Mouse (Mus musculus): ENCODE results near the gene Igfals. TPM values are rescaled to one million over a fixed set of nuclear protein-coding genes. Genes with fewer than 3 reads are reported as not detected.

The Igfals gene
- polyA plus RNA-seq, 1 experiment from 2014 or later: 0.12 TPM

DNA sequence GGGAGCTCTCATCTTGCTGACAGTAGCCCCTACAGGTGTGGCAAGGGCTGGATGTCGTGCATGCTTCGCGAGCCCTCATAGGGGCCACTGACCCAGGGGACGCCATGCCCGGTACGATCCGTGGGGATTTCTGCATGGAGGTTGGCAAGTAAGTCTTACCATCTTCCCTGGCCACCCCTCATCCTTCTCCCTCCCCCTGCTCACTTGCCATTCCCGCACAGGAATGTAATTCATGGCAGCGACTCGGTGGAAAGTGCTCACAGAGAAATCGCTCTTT is 31.1 kb downstream of the Igfals start:
- peak overlapping the region; percentile 97 for H3K4me2 ChIP-seq
- H3K4me3 ChIP-seq: peak overlapping the region; percentile 82
- H3K9ac ChIP-seq: peak overlapping the region; percentile 87
- H3K36me3 ChIP-seq: peaks cover 61% of the 10 kb centered on the region
- H3K9me3 ChIP-seq: no peaks in the 10 kb centered on the region
- ATAC-seq (ENCODE audit: low FRiP score, low read depth): no peak
- H3K27ac ChIP-seq (replicated peaks): peak overlapping the region; percentile 79
- WGBS: 25% methylated on average over 11 of the region's 11 CpGs
- peaks cover 46% of the 10 kb centered on the region for H3K4me1 ChIP-seq (replicated peaks)
- H3K27me3 ChIP-seq: no peaks in the 10 kb centered on the region

DNA sequence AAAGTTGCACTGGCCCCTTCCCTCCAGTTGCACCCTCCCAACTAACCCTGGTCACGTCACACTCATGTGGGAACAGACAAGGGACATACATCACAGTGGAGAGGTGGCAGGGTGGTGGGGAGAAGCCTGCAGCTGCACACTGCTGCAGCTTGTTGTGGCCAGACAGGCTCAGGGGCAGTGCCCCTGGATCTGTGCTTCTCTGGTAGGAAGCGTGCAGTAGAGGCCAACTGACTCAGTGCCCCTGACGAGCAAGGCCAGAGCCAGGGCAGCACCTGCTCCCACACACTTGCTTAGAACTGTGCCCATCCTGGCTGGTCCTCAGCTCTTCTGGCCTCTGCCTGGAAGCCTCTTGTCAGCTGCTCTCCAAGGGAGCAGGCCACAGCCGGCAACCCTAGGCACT is 31.8 kb downstream of the Igfals start:
- no peak overlapping the region for H3K27ac ChIP-seq (replicated peaks)
- no peak for ATAC-seq (ENCODE audit: low FRiP score, low read depth)
- peak overlapping the region; percentile 97 for H3K4me2 ChIP-seq
- H3K4me1 ChIP-seq (replicated peaks): peaks cover 46% of the 10 kb centered on the region
- H3K9me3 ChIP-seq: no peaks in the 10 kb centered on the region
- peak overlapping the region; percentile 82 for H3K4me3 ChIP-seq
- peaks cover 60% of the 10 kb centered on the region for H3K36me3 ChIP-seq
- WGBS: 72% methylated on average over 4 of the region's 4 CpGs
- peak overlapping the region; percentile 87 for H3K9ac ChIP-seq
- no peaks in the 10 kb centered on the region for H3K27me3 ChIP-seq

DNA sequence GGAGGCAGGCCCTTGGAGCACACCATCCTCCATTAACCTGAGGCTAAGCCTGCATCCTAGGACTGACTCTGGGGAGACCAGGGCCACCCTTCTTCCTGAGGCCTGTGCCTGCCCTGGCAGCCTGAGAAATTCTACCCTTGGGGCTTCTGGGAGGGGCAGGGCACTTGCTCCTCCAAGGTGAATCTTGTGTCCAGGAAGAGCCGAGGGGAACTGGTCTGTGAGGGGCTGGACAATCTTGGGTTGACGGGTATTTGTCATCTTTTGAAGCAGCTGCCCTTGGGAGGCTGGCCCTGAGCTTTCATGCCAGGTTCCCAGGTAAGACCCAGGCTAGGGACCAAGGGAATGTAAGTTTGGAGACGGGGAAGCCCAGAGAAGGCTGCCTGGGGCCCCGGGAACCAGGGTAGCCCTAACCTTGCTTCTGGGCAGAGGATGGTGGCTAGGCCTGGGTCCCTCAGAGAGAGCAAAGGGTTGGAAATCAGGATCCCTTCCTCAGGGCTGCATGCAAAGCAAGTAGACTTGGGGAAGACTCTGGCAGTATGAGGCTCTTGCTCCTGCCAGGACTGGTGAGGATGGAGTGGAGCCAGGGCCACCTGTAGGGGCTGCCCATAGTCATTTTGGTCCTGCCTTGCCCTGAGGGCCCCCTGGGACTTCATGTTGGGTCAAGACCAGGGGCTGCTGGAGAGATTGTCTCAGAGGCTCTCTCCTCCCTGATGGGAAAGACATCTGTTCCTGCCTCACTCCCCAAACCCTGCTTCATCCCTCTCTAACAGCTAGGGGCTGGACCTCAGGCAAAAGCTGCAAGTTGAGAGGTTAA is 32.5 kb downstream of the Igfals start:
- no peaks in the 10 kb centered on the region for H3K9me3 ChIP-seq
- H3K4me3 ChIP-seq: peak overlapping the region; percentile 82
- no peak for ATAC-seq (ENCODE audit: low FRiP score, low read depth)
- peaks cover 41% of the 10 kb centered on the region for H3K4me1 ChIP-seq (replicated peaks)
- H3K9ac ChIP-seq: peak overlapping the region; percentile 87; the same call in 1 of the 2 replicates
- no peaks in the 10 kb centered on the region for H3K27me3 ChIP-seq
- 78% methylated on average over 4 of the region's 4 CpGs for WGBS
- H3K4me2 ChIP-seq: 0 out of 2 replicates have a peak overlapping the region, but pooled peaks have one; percentile 97
- no peak overlapping the region for H3K27ac ChIP-seq (replicated peaks)
- H3K36me3 ChIP-seq: peaks cover 60% of the 10 kb centered on the region

DNA sequence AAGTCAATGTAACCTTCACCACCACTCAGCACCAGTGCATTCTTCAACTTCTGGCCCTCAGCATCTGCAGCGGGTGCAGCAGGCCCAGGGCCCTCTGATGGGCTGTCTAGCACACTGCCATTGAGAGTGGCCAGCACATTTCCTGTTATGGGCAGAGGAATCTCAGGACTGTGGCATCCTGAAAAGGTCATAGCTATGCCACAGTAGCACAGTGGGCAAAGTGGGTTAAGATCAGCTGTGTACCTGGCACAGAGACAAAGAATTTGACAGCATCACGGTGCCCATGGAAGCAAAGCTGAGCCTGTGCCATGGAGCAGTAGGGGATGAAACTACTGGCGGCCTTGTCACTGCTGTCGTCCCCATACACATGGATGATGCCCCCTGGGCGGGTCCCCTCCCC is 33.4 kb downstream of the Igfals start:
- no peak overlapping the region for H3K4me3 ChIP-seq
- H3K27me3 ChIP-seq: no peaks in the 10 kb centered on the region
- H3K9me3 ChIP-seq: no peaks in the 10 kb centered on the region
- no peak overlapping the region for H3K27ac ChIP-seq (replicated peaks)
- peaks cover 32% of the 10 kb centered on the region for H3K4me1 ChIP-seq (replicated peaks)
- 76% methylated on average over 5 of the region's 5 CpGs for WGBS
- H3K9ac ChIP-seq: no peak overlapping the region
- ATAC-seq (ENCODE audit: low FRiP score, low read depth): no peak
- H3K36me3 ChIP-seq: peaks cover 64% of the 10 kb centered on the region
- no peak overlapping the region for H3K4me2 ChIP-seq

DNA sequence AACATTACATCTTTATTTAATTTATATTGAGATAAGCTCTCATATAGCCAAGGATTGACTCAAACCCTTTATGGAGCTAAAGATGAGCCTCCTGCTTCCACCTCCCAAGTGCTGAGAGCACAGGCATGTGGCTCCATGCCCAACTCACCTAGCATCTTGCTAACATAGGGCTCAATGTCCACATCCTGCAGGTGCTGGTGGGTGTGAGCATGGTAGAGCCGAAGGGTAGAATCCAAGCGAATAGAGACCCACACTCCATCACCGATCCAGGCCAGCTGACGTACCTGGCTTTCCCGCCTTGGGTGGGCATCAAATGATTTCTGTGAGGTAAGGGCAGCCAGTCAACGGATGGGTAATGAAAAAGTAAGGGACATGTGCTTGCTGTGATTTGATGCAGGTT is 34.2 kb downstream of the Igfals start:
- Histone ChIP-seq H3K9me3 (no peaks in the 10 kb centered on the region), H3K36me3 (peaks cover 73% of the 10 kb centered on the region), H3K4me3 (no peak overlapping the region), H3K9ac (no peak overlapping the region), H3K27ac (replicated peaks) (no peak overlapping the region), H3K4me2 (no peak overlapping the region), H3K4me1 (replicated peaks) (peaks cover 29% of the 10 kb centered on the region), H3K27me3 (no peaks in the 10 kb centered on the region)
- no peak for ATAC-seq (ENCODE audit: low FRiP score, low read depth)
- 94% methylated on average over 6 of the region's 6 CpGs for WGBS

DNA sequence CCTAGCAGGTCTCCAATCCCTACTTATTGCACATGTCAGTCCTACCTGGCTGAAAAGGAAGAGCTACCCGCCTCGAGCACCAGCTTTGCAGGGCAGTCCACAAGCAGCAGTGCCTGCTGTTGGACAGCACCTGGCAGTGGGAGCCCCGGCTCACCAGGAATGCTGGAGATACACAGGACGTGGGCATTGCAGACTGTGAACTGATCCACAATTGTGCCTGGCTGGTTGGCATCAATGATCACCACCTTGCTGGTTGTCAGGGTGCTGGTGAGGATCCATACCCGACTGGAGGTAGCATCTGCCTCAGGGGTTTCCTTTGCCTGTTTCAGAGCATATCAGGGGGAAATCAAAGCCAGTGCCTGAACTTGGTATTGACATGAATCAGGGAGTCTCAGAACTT is 36.3 kb downstream of the Igfals start:
- Histone ChIP-seq H3K36me3 (peaks cover 94% of the 10 kb centered on the region), H3K9me3 (no peaks in the 10 kb centered on the region), H3K9ac (no peak overlapping the region), H3K27ac (replicated peaks) (no peak overlapping the region), H3K4me1 (replicated peaks) (peaks cover 13% of the 10 kb centered on the region), H3K4me3 (no peak overlapping the region), H3K4me2 (no peak overlapping the region), H3K27me3 (no peaks in the 10 kb centered on the region)
- no peak for ATAC-seq (ENCODE audit: low FRiP score, low read depth)
- WGBS: 96% methylated on average over 5 of the region's 5 CpGs

DNA sequence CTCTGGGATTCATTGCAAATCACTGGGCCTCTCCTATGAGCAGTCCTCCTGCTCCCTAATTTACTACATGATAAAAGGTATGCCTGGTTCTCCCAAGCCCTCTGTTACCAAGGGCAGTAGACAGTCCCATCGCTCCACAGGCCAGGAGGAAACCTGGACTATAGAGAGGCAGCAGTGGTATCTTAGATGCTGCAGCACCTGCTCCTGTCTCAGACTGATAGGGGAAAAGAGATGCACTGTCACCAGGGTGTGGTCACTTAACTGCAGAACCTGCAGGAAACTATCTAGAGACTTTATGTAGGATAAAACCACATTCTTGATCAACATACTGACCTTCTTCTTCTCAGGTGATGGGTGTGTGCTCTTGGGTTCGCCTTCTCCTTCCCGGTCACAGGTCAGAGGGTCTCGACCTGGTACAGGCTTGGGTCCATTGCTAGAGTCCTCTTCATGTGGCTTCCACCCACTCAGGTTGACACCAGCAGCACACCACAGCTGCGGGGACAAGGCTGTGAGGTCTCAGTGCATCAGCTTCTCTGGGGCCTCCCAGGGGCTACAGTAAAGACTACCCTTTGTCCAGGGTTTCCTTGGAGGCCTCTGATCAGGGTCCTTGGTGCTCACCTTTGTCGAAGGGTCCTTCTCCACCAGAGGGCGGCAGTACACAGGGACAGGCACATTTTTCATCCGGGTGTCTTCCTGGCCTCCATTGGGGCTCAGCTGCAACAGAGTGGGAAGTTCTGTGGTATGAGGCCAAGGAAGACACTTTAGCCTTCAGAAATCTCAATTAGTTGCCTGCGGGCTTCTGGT is 37.1 kb downstream of the Igfals start:
- H3K4me2 ChIP-seq: no peak overlapping the region
- peaks cover 97% of the 10 kb centered on the region for H3K36me3 ChIP-seq
- H3K27ac ChIP-seq (replicated peaks): no peak overlapping the region
- H3K4me3 ChIP-seq: no peak overlapping the region
- WGBS: 67% methylated on average over 9 of the region's 9 CpGs
- no peaks in the 10 kb centered on the region for H3K9me3 ChIP-seq
- H3K9ac ChIP-seq: no peak overlapping the region
- peaks cover 5% of the 10 kb centered on the region for H3K4me1 ChIP-seq (replicated peaks)
- no peaks in the 10 kb centered on the region for H3K27me3 ChIP-seq
- ATAC-seq (ENCODE audit: low FRiP score, low read depth): no peak

DNA sequence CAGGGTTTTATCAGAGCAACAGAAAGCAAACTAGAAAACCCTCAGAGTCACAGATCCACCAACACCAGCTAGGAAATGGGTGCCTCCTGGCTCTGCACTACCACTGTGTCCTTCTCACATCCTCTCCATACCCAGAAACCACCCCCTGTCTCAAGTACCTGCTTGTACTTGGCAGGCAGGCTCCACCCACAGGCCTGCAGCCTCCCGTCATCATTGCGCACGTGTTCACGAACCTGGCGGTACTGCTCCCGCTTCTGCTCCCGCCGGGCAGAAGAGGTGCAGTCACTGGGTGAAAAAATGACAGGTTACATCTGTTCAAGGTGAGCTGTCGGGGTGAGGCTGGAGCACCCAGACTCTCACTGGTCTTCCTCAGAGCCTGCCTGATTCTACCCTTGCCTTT is 38.0 kb downstream of the Igfals start:
- Histone ChIP-seq H3K4me3 (no peak overlapping the region), H3K9me3 (no peaks in the 10 kb centered on the region), H3K27me3 (no peaks in the 10 kb centered on the region), H3K4me1 (replicated peaks) (no peaks in the 10 kb centered on the region), H3K9ac (no peak overlapping the region), H3K4me2 (no peak overlapping the region), H3K36me3 (peaks cover 99% of the 10 kb centered on the region), H3K27ac (replicated peaks) (no peak overlapping the region)
- WGBS: 93% methylated on average over 9 of the region's 9 CpGs
- ATAC-seq (ENCODE audit: low FRiP score, low read depth): no peak

DNA sequence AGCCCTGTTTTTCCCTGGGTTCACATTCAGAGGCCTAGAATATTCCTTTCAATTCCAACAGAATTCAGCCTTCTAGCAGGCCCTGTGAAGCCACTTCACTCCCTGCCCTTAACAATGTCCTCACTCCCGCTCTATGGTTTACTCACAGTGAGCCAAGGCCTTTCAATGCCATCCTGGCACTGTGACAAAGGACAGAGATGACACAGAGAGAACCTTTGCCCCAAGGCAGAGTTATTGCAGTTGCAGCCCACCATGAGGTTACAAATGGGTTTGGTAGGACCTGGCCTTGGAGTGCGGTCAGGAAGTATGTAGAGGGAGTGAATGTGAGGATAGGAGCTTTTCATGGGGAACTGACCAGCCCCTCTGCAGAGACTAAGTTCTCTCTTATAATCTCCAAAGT is 41.8 kb downstream of the Igfals start:
- WGBS: 94% methylated on average over 2 of the region's 2 CpGs
- H3K4me3 ChIP-seq: no peak overlapping the region

DNA sequence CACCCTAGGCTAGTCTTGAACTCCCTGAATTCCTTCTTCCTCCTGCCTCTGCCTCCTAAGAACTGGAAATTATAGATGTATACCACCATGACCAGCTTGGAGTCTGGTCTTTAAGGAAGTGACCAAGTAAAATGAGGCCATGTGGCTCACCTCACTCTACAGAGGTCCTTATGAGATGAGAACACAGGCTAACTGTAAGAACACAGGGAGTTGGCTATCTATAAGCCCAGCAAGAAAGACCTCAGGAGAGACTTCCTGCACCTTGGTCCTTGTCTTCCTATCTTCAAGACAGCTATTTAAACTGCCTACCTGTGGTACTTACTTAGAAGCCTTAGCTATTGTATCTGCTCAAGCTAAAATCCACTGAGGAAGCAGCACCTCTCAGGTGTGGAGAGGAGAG is 48.2 kb downstream of the Igfals start:
- H3K4me3 ChIP-seq: no peak overlapping the region
- no peak for ATAC-seq (ENCODE audit: low FRiP score, low read depth)
- no peak overlapping the region for H3K27ac ChIP-seq (replicated peaks)
- H3K4me1 ChIP-seq (replicated peaks): no peaks in the 10 kb centered on the region
- H3K4me2 ChIP-seq: no peak overlapping the region
- H3K9ac ChIP-seq: no peak overlapping the region
- peaks cover 96% of the 10 kb centered on the region for H3K36me3 ChIP-seq
- H3K9me3 ChIP-seq: no peaks in the 10 kb centered on the region
- H3K27me3 ChIP-seq: no peaks in the 10 kb centered on the region

More for the DNA sequence above, 41.8 kb downstream of the Igfals start:
- H3K4me1 ChIP-seq (replicated peaks): no peaks in the 10 kb centered on the region
- no peak overlapping the region for H3K27ac ChIP-seq (replicated peaks)
- peaks cover 100% of the 10 kb centered on the region for H3K36me3 ChIP-seq
- no peak for ATAC-seq (ENCODE audit: low FRiP score, low read depth)
- no peak overlapping the region for H3K4me2 ChIP-seq
- no peaks in the 10 kb centered on the region for H3K27me3 ChIP-seq
- H3K9me3 ChIP-seq: no peaks in the 10 kb centered on the region
- no peak overlapping the region for H3K9ac ChIP-seq

DNA sequence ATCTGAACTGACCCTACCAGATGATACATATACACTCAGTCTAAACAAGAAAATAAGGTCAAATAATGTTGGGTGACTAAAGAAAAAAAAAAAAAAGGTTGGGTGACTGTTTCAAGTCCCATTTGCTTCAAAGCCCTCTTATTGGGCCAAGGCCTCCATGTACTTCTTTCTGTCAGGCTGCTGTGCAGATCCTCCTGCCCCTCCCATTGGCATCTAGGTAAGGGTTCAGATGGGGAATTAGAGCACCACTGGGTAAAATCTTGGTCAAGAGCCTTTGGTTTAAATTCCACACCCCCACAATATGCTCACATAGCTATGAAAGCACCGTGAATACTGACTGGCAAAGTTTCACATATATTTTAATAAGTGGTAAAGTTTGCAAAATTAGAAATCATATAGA is 57.4 kb downstream of the Igfals start:
- no peak for ATAC-seq (ENCODE audit: low FRiP score, low read depth)
- WGBS: 94% methylated on average over 1 of the region's 1 CpGs
- H3K9me3 ChIP-seq: no peaks in the 10 kb centered on the region
- no peak overlapping the region for H3K9ac ChIP-seq
- no peaks in the 10 kb centered on the region for H3K27me3 ChIP-seq
- no peak overlapping the region for H3K4me3 ChIP-seq
- H3K4me1 ChIP-seq (replicated peaks): no peaks in the 10 kb centered on the region
- no peak overlapping the region for H3K4me2 ChIP-seq
- H3K27ac ChIP-seq (replicated peaks): no peak overlapping the region
- peaks cover 75% of the 10 kb centered on the region for H3K36me3 ChIP-seq

DNA sequence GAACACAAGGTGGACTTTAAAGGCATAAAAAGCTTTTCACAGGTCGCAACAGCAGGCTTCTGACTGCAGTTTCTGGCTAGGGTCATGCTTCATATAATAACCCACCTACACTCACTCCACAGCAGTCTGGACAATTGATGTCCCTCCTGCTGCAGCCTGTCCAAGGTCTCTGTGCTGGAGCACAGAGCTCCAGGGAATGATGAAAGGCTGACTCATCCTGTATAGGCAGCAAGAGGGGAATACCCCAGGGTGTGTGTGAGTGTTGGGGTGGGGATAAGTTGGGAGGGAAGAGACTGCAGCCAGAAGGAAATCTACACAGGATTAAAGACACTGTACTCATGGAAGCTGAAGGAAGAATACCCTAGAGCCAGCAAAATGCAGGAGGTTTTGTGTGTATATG is 63.7 kb downstream of the Igfals start:
- Histone ChIP-seq H3K36me3 (peaks cover 26% of the 10 kb centered on the region), H3K9ac (no peak overlapping the region), H3K9me3 (no peaks in the 10 kb centered on the region), H3K4me2 (no peak overlapping the region), H3K27ac (replicated peaks) (no peak overlapping the region), H3K4me1 (replicated peaks) (peaks cover 18% of the 10 kb centered on the region), H3K27me3 (no peaks in the 10 kb centered on the region), H3K4me3 (no peak overlapping the region)
- WGBS: 100% methylated on average over 1 of the region's 1 CpGs
- ATAC-seq (ENCODE audit: low FRiP score, low read depth): no peak

Measured in hindbrain, embryonic 15.5 days (tissue).